Mouse (Mus musculus) midbrain, embryonic 10.5 days (tissue): ENCODE data around the gene Unc13d. TPM values are rescaled to one million over a fixed set of nuclear protein-coding genes. Genes with fewer than 3 reads are reported as not detected.
A peak's percentile ranks its signal among the peaks of the same experiment; 100 is the strongest.

Experiments
- DNase-seq: peaks from one replicate; pipeline ENCODE4 v3.0.0-alpha.2; 2017; ENCODE audit warnings: low spot score
- H3K27ac ChIP-seq: fragments of 300-500 bp; sonication (generic); replicated peaks from 2 replicates; pipeline ENCODE4 v1.5.1; 2016; ENCODE audit warnings: mild to moderate bottlenecking
- H3K27me3 ChIP-seq: fragments of 300-500 bp; sonication (generic); 2 replicates; pipeline ENCODE4 v1.6.1; 2016; ENCODE audit warnings: low read depth, mild to moderate bottlenecking; ENCODE audit not compliant: poor library complexity, severe bottlenecking
- H3K36me3 ChIP-seq: fragments of 300-500 bp; sonication (generic); 2 replicates; pipeline ENCODE4 v1.6.1; 2016; ENCODE audit warnings: mild to moderate bottlenecking, moderate library complexity
- H3K4me1 ChIP-seq: fragments of 300-500 bp; sonication (generic); 2 replicates; pipeline ENCODE4 v1.6.1; 2016
- H3K4me3 ChIP-seq: fragments of 300-500 bp; sonication (generic); 2 replicates; pipeline ENCODE4 v1.5.1; 2016; ENCODE audit warnings: mild to moderate bottlenecking, moderate library complexity
- H3K9me3 ChIP-seq: fragments of 300-500 bp; sonication (generic); replicated peaks from 2 replicates; pipeline ENCODE4 v1.6.1; 2016; ENCODE audit warnings: mild to moderate bottlenecking
- WGBS: fragments of 180-500 bp; shearing (Covaris S2); methylation state at CpG from one replicate; pipeline ENCODE4 v1.1.7; 2016; 5-methylcytosine and 5-hydroxymethylcytosine counted together
- polyA plus RNA-seq: library from polyadenylated mRNA; unstranded; fragments of >200 nt; fragmentation: Nextera tagmentation; extraction: Ambion mirVana; gene quantifications from 2 replicates; pipeline ENCODE4 v1.2.1, GENCODE M21; 2016

Unc13d gene
- polyA plus RNA-seq, 1 experiment from 2014 or later = 3.1 TPM

DNA sequence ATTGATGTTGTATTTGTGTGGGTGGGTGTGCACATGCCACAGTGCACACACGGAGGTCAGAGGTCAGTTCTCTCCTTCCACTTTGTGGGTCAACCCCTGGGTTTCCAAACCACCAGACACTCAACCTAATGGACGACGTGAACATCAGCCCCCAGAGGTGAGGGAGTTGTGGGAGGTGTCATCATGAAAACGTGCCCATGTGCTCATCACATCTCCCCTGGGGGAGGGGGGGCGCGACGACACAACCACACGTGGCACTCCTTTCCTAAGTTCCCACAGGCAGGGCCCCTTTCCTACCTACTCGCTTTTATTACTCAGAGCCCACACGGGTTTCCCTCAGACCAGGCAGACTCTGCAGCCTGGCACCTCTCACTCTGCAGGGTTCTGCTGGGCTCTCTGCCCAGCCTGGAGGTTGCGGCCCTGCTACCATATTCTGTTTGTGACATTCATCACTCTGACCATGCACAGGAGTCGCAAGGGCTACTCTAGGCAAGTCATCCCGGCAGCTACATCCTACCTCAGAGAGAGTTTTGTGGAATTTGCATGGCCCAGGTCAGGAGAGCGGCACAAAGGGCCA lies 5.4 kb upstream of the Unc13d start:
- 89% methylated on average over 14 of the region's 14 CpGs for WGBS
- Histone ChIP-seq H3K27ac (no peak overlapping the region), H3K4me1 (peaks cover 55% of the 10 kb centered on the region)

GRCm38 (mm10) chr11:116081081-116081480 lies 3.3 kb upstream of the Unc13d start:
- H3K4me1 ChIP-seq = peaks cover 63% of the 10 kb centered on the region
- no peaks in the 10 kb centered on the region; the same call in 1 of the 2 replicates for H3K27me3 ChIP-seq
- H3K36me3 ChIP-seq = peaks cover 57% of the 10 kb centered on the region
- H3K4me3 ChIP-seq = no peak overlapping the region
- H3K27ac ChIP-seq = peak overlapping the region; percentile 50; the same call in 1 of the 2 replicates
- DNase-seq = no peak
- WGBS = 75% methylated on average over 6 of the region's 6 CpGs
- H3K9me3 ChIP-seq = no peaks in the 10 kb centered on the region

More for the DNA sequence above, 5.4 kb upstream of the Unc13d start:
- no peaks in the 10 kb centered on the region for H3K27me3 ChIP-seq
- no peaks in the 10 kb centered on the region for H3K9me3 ChIP-seq
- no peak for DNase-seq
- H3K36me3 ChIP-seq = peaks cover 57% of the 10 kb centered on the region
- H3K4me3 ChIP-seq = no peak overlapping the region

- WGBS = 77% methylated on average over 10 of the region's 10 CpGs
- H3K27me3 ChIP-seq = no peaks in the 10 kb centered on the region; the same call in 1 of the 2 replicates
- peaks cover 60% of the 10 kb centered on the region for H3K4me1 ChIP-seq
- DNase-seq = no peak
- no peaks in the 10 kb centered on the region for H3K9me3 ChIP-seq
- H3K4me3 ChIP-seq = peak overlapping the region; percentile 49
- H3K36me3 ChIP-seq = peaks cover 57% of the 10 kb centered on the region
- peak overlapping the region; percentile 88 for H3K27ac ChIP-seq
Observed at GRCm38 (mm10) chr11:116079511-116079910, 1.8 kb upstream of the Unc13d start.

DNA sequence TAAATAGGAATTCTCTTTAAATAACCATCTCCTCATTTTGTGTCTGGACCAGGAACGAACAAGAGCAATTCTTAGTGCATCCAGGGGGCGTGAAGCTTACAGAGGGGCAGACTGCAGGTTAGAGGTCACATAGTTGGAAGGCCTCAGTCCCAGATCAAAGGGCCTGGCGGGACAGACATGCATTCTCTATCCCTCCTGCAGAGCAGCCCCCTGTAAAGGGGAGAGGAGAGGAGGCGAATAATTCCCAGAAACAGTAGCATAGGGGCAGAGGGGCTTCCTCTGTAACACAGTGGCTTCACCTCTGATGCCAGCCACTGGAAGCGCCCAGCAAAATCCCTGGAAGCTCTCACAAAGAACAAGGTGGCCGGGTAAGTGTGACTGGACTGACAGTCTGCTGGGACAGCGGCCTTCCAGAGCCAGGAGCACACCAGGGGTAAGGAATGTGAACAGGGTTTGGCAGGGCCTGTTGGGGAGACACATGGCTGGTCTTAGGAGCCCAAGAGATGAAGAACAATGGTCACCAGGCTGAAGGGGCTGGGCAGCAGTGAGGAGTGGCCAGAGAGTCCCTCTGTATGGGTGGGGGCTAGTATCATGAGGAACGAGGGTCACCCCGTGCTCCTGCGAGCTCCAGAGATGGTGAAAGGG lies 1.0 kb upstream of the Unc13d start:
- H3K36me3 ChIP-seq = peaks cover 50% of the 10 kb centered on the region
- H3K9me3 ChIP-seq = no peaks in the 10 kb centered on the region
- H3K4me1 ChIP-seq = peaks cover 65% of the 10 kb centered on the region
- H3K27ac ChIP-seq = peak overlapping the region; percentile 88
- H3K27me3 ChIP-seq = no peaks in the 10 kb centered on the region; the same call in 1 of the 2 replicates
- 18% methylated on average over 10 of the region's 10 CpGs for WGBS
- DNase-seq = peak; percentile 67
- peak overlapping the region; percentile 49 for H3K4me3 ChIP-seq

- Histone ChIP-seq H3K27ac (peak overlapping the region; percentile 88), H3K27me3 (no peaks in the 10 kb centered on the region; the same call in 1 of the 2 replicates), H3K36me3 (peaks cover 44% of the 10 kb centered on the region), H3K9me3 (no peaks in the 10 kb centered on the region), H3K4me1 (peaks cover 65% of the 10 kb centered on the region), H3K4me3 (peak overlapping the region; percentile 49)
- WGBS = 13% methylated on average over 16 of the region's 16 CpGs
- peak; percentile 69 for DNase-seq
Observed at GRCm38 (mm10) chr11:116078221-116078620, 460 bp upstream of the Unc13d start.

DNA sequence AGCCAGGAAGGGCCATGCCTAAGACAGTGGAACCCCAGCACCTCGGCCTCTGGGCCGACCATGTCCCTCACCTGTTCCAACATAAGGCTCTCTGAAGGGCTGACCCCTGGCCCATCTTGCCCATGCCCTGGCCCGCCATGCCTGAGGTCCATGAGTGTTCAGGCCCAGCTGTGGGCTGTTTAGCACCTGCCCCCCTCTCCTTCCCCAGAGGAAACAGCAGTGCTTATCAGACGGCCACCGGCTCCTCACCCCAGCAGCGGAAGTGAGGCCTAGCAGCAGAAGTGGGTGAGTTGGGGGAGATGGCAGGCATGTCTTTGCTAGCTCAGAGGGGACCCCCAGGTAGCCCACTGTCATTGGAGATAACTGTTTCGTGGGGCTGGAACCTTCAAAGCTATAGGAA lies 925 bp downstream of the Unc13d start:
- WGBS = 89% methylated on average over 7 of the region's 7 CpGs
- DNase-seq = no peak
- peak overlapping the region; percentile 88 for H3K27ac ChIP-seq
- peaks cover 32% of the 10 kb centered on the region for H3K36me3 ChIP-seq
- H3K9me3 ChIP-seq = no peaks in the 10 kb centered on the region
- H3K4me1 ChIP-seq = peaks cover 65% of the 10 kb centered on the region
- no peaks in the 10 kb centered on the region; the same call in 1 of the 2 replicates for H3K27me3 ChIP-seq
- H3K4me3 ChIP-seq = peak overlapping the region; percentile 49; the same call in 1 of the 2 replicates

DNA sequence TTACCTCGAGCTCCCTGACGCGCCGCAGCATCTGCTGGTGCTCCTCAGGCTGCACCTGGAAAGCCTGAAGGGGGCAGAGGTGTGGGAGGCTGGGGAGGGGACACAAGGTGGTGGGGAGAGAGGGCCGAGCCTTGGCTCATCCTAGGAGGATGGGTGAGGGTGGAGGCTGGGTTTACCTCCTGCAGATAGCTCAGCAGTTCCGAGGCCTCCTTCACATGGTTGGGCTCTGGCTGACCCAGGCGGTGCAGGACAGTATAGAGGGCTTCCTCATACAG lies 1.6 kb downstream of the Unc13d start:
- H3K4me3 ChIP-seq = peak overlapping the region; percentile 12; the same call in 1 of the 2 replicates
- peaks cover 60% of the 10 kb centered on the region for H3K4me1 ChIP-seq
- H3K27ac ChIP-seq = peak overlapping the region; percentile 88
- WGBS = 68% methylated on average over 7 of the region's 7 CpGs
- no peaks in the 10 kb centered on the region for H3K9me3 ChIP-seq
- H3K36me3 ChIP-seq = peaks cover 25% of the 10 kb centered on the region
- no peaks in the 10 kb centered on the region; the same call in 1 of the 2 replicates for H3K27me3 ChIP-seq
- no peak for DNase-seq

DNA sequence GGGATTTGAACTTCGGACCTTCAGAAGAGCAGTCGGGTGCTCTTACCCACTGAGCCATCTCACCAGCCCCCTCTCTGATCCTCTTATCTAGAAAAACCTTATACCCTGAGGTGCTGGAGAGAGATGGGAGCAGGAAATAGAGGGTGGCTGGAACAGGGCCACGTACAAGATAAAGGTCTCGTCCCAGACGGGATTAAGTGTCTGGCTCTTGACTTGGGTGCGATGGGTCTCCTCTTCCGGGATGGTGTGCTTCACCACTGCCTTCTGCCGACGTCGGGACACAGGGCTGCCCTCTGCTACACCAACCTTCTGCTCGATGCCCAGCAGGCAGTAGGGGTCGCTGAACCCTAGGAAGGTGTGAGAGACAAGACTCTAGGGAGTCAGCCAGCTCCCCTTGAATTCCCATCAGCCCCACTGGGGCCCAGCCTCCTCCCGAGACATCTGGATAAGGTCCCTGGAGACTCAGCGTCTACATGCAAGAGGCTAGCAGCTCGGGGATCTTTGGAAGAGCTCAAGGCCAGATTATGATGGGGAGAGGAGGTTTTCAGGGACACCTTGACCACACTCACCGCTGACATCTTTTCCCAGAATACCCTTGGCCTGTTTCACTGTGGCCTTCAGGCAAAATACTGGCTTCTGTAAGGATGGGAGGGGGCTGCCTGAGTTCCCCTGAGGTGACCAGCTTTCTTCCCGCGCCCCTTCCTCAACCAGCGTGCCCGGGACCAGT lies 2.1 kb downstream of the Unc13d start:
- no peak for DNase-seq
- Histone ChIP-seq H3K27ac (peak overlapping the region; percentile 88), H3K4me1 (peaks cover 57% of the 10 kb centered on the region), H3K27me3 (no peaks in the 10 kb centered on the region; the same call in 1 of the 2 replicates), H3K4me3 (peak overlapping the region; percentile 12; the same call in 1 of the 2 replicates), H3K9me3 (no peaks in the 10 kb centered on the region), H3K36me3 (peaks cover 20% of the 10 kb centered on the region)
- 62% methylated on average over 20 of the region's 20 CpGs for WGBS

GRCm38 (mm10) chr11:116074436-116074991 lies 3.2 kb downstream of the Unc13d start:
- no peak for DNase-seq
- WGBS = 68% methylated on average over 7 of the region's 7 CpGs
- Histone ChIP-seq H3K27ac (0 out of 2 replicates have a peak overlapping the region, but pooled peaks have one; percentile 6), H3K4me3 (no peak overlapping the region), H3K9me3 (no peaks in the 10 kb centered on the region), H3K36me3 (peaks cover 9% of the 10 kb centered on the region), H3K4me1 (peaks cover 45% of the 10 kb centered on the region), H3K27me3 (no peaks in the 10 kb centered on the region; the same call in 1 of the 2 replicates)

GRCm38 (mm10) chr11:116072608-116073007 lies 5.2 kb downstream of the Unc13d start:
- H3K27ac ChIP-seq = no peak overlapping the region
- WGBS = 84% methylated on average over 3 of the region's 3 CpGs
- H3K9me3 ChIP-seq = no peaks in the 10 kb centered on the region
- no peak overlapping the region for H3K4me3 ChIP-seq
- H3K27me3 ChIP-seq = no peaks in the 10 kb centered on the region; the same call in 1 of the 2 replicates
- no peak for DNase-seq
- H3K36me3 ChIP-seq = no peaks in the 10 kb centered on the region
- H3K4me1 ChIP-seq = peaks cover 26% of the 10 kb centered on the region

DNA sequence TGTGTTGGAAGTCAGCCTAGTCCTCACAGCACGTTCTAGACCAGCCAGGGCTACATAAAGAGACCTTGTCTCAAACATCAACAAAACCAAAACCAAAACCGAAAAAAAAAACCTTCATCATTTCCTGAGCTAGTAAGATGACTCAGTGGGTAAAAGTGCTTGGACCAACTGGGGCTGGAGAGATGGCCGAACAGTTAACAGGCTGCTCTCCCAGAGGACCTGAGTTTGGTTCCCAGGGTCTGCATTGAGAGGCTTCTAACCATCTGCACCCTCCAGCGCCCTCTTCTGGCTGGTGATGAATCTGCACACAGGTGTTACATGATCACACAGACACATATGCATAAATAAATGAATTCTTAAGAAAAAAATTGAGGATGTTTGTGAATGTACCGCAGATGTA lies 6.3 kb downstream of the Unc13d start:
- H3K36me3 ChIP-seq = no peaks in the 10 kb centered on the region
- no peaks in the 10 kb centered on the region for H3K27me3 ChIP-seq
- H3K4me3 ChIP-seq = no peak overlapping the region
- peaks cover 15% of the 10 kb centered on the region for H3K4me1 ChIP-seq
- no peaks in the 10 kb centered on the region for H3K9me3 ChIP-seq
- no peak for DNase-seq
- 65% methylated on average over 5 of the region's 5 CpGs for WGBS
- no peak overlapping the region for H3K27ac ChIP-seq

GRCm38 (mm10) chr11:116065345-116065744 lies 12.4 kb downstream of the Unc13d start:
- DNase-seq = no peak
- Histone ChIP-seq H3K4me1 (peaks cover 22% of the 10 kb centered on the region), H3K36me3 (peaks cover 24% of the 10 kb centered on the region), H3K27ac (no peak overlapping the region), H3K27me3 (no peaks in the 10 kb centered on the region), H3K9me3 (no peaks in the 10 kb centered on the region), H3K4me3 (no peak overlapping the region)
- WGBS = 89% methylated on average over 12 of the region's 12 CpGs
